Mouse (Mus musculus) T-helper 1 cell (primary cell): Measurements from ENCODE around the gene Palld.

Experiments used
- in situ Hi-C: fragments of 300-600 bp; cut with MboI, MseI; formaldehyde crosslinking; loops from one replicate; pipeline ENCODE4 v1.15.1; 2025; ENCODE audit warnings: high pct_unique_total_duplicates

The Palld gene

DNA sequence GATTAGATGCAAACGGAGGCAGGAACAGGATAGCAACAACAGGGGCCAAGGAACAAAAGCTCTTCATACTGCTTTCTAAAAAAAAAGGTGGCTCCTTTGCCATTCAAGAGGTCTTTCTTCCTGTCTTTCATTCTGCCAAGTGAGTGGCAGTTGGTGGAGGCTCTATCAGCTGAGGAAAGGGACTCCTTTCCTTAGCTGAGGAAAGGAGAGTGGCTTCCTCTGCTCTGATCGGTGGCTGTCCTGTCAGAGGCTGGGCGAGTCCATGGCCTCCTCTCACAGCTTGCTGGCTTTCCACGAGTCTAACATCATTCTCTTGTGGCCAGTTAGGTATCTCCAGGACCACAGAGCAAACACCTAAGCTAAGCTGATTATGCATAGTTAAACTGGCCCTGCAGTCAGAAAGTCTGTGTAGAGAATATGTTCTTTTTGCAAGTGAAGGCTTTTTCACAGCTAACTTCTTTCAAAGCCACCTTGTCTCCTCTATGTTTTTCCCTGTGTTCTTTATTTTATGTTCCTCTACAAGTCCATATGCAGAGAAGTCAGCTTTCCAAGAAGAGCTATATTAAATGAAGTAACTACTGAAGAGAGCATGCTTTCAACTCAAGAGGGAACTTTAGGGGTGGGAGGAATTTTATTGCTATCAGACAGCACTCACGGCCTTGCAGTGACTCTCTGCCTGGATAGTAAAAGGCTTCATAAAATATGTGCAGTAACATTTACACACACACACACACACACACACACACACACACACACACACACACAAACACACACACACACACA, 171.0 kb downstream of the Palld start:
- in situ Hi-C loops: no loop called here

DNA sequence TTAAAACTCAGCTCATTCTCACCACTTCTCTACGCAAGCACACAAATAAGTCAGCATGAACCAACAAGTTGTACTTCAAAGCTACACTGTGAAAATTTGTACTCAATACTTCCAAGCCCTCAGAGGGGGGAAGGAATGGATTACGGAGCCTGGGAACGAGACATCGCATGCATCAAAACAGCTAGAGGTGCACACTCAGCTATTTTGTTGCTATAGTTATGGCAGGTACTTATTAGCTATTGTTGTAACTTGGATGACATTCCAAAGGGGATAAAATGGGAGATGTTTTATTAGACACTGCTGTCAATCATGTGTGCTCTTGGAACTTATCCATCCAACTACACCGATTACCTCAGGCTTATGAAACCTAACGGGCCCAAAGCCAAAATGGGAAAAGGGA, 171.8 kb downstream of the Palld start:
- in situ Hi-C loops: no loop called here

DNA sequence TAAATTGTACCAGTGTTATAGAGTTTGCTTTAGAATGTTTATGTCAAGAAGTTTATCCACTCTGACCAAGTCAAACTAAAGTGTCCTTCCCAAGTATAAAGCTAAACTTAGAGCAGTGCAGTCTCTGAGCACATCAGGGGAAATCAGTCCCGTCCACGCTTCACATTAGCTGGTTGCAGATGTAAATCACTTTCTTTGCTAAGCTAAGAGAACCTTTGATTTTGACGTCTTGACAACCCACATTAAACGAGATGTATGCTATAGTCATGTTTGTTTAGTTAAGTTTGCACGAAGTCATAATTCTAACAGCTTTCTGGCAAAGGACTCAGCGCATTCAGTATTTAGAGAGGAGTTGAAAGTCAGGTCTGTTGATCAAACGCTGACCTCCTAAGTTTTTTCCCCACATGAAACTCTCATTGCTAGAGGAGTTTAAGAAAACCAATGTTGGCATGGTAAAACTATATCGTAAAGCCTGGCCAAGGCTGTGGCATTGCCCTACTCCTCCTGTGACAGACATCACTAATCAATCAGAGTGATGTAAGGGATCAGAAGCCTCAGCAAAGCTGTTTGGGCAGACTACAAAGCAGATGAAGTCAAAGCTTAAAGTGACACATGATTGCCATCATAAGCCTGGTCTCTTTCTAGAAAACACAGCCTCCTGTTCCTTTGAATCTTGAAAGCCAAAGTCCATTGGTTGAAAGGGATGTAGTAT, 177.0 kb downstream of the Palld start:
- in situ Hi-C loops: no loop called here

- in situ Hi-C loops: no loop called here
Observed at GRCm38 (mm10) chr8:61722226-61722625, 180.3 kb downstream of the Palld start.

GRCm38 (mm10) chr8:61715351-61716125, 187.0 kb downstream of the Palld start:
- in situ Hi-C loops: no loop called here

DNA sequence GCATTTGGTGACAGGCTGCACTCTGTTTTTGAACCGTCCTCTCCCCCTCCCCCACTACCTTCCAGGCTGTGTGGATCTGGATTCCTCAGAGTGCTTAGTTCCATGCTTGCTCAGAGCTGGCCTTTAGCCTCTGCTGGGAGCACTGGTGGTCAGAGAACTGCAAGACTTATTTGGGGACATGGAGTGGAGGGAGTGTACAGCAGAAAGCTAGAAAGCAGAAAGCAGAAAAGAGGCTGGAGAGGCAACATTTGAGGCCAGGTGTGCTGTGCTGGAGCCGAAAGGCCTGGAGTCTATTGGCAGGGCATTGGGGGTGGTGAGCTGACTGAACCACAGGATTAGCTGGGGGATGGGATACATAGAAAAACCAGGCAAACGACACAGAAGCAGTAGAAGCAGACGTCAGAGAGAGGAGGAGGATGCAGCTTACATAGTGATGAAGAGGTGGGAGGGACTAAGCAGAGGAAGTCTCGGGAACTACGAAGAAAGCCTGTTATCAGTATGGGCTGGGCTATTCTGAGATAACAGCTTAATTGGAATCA, 188.1 kb downstream of the Palld start:
- in situ Hi-C loops: no loop called here

DNA sequence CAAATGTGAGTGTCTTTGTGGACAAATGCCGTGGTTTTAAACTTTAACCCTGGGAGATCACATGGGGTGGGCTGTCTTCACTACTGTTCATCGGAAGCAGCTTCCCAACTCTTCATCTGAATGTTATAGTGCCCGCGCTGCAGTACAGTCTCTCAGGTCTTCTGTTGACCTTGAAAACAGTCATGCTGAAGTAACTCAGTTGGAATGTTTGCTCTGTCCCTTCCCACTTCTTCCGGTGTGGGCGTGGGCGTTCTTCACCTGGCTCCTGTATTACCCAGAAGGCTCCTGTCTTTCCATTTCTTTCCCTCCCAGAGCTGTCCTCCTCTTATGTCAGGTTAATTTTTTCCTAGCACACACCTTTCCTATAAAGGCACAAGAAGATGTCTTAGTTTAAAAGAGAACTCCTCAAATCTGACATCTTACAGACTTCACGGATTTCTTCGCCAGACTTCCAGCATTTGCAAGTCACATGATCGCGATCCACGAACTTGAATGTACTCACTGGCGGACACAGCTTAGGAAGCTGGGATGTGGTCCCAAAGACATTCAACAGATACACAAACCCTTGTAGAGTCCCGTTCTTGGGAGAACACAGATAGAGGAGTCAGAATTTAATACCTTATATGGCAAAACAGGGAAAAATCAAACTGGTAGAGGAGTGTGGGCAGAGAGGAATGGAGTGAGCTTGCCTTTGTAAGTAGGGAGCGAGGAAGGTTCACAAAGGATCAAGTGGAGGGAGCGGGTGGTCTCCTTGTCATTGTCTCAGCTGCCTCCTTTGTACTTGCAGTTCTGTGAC, 189.1 kb downstream of the Palld start:
- in situ Hi-C loops: no loop called here

- in situ Hi-C loops: no loop called here
Observed at GRCm38 (mm10) chr8:61712426-61712825, 190.1 kb downstream of the Palld start.

GRCm38 (mm10) chr8:61708586-61709305, 193.7 kb downstream of the Palld start:
- in situ Hi-C loops: no loop called here

DNA sequence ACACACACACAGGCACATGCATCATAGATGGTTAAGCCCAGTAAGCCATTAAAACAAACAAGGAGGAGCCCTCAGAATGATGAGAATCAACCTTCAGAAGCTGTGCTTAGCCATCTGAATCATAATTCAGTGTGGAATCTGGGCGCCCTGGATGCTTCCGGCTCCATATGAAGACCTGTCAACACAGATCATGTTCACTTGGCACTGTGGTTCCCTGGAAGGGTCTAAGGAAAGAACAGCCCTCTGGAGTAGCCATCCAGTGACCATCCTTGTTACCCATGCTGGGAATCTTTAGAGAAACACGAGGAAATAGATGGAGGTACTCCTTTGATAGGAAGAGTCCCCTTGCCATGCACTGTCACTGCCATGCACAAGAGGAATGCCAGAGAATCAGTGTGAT, 197.0 kb downstream of the Palld start:
- in situ Hi-C loops: no loop called here

GRCm38 (mm10) chr8:61702122-61702521, 200.4 kb downstream of the Palld start:
- in situ Hi-C loops: no loop called here

- in situ Hi-C loops: no loop called here
Observed at GRCm38 (mm10) chr8:61700932-61701681, 201.4 kb downstream of the Palld start.

DNA sequence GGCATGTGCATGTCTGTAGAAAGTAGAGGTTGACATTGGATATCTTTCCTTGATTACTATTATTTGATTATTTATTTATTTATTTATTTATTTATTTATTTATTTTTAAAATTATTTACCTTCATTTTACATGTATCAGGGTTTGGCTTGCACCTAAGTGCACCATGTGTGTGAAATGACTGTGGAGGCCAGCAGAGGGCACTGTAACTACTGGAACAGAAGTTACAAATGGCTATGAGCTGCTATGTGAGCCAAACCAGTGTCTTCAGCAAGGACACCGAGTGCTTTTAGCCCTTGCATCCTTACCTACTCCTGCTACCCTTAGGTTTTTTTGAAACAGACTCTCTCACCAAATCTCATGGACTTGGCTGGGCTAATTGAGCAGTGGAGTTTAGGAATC, 202.2 kb downstream of the Palld start:
- in situ Hi-C loops: no loop called here

- in situ Hi-C loops: no loop called here
Observed at GRCm38 (mm10) chr8:61698959-61699358, 203.5 kb downstream of the Palld start.

- in situ Hi-C loops: no loop called here
Observed at GRCm38 (mm10) chr8:61697728-61698385, 204.6 kb downstream of the Palld start.

DNA sequence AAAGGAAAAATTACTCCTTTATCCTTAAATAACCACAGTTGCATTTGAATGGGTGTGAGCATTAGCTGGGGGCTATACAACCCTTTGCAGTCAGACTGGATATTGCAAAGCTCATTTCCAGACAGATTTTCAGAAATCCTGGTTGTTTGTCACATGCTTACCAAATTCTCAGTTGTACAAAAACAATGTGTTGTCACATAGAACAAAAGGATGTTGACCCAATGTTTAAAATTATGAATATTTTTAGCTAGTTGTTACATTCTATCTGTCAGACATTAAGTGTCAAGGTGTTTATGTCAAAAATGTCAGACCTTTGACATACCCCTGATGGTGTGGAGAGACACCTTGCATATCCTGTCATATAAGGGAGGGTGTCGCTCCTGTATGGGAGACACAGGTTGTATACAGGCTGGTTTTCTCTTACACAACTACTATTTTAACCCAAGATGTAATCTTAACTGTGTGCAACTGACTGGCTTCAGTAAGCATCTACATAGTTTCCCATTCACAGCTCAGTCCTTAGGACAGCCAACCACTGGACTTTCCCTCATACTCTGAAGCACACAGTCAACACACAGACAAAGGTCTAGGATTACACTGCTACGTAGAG, 205.5 kb downstream of the Palld start:
- in situ Hi-C loops: no loop called here

- in situ Hi-C loops: no loop called here
Observed at GRCm38 (mm10) chr8:61695416-61695815, 207.1 kb downstream of the Palld start.

- in situ Hi-C loops: no loop called here
Observed at GRCm38 (mm10) chr8:61692866-61693265, 209.6 kb downstream of the Palld start.

- in situ Hi-C loops: no loop called here
Observed at GRCm38 (mm10) chr8:61692129-61692528, 210.4 kb downstream of the Palld start.
